Mouse (Mus musculus) testis, adult 2 months (tissue): Measurements from ENCODE around the gene Ptprt.

Experiments
- CTCF ChIP-seq: fragments of 200-500 bp; IDR thresholded peaks from 2 replicates; pipeline ENCODE4 v1.5.1; 2012; ENCODE audit warnings: low read depth, mild to moderate bottlenecking, inconsistent platforms, low read length, moderate library complexity; ENCODE audit not compliant: control insufficient read depth, insufficient read depth, insufficient replicate concordance
- POLR2A ChIP-seq: fragments of 200-500 bp; IDR thresholded peaks from 2 replicates; pipeline ENCODE4 v1.6.1; 2012; ENCODE audit warnings: low read depth, mild to moderate bottlenecking, inconsistent platforms, low read length, moderate library complexity; ENCODE audit not compliant: control insufficient read depth

- no peak for TF ChIP-seq POLR2A
- TF ChIP-seq CTCF, result no peak
Measured at GRCm38 (mm10) chr2:161982311-161982710, 678.6 kb downstream of the Ptprt start.
